Mouse (Mus musculus): ENCODE data around the gene Camk2g.
"Not testable (repeated sequence)": the region's sequence is repeated elsewhere in the genome, so short reads cannot be mapped to it uniquely, and the experiment has no call there.

Camk2g gene

GRCm38 (mm10) chr14:20735892-20736390 is 57.9 kb downstream of the Camk2g start:
- no peak for DNase-seq

- no peak for DNase-seq
Measured at GRCm38 (mm10) chr14:20735052-20735451, 58.8 kb downstream of the Camk2g start.

DNA sequence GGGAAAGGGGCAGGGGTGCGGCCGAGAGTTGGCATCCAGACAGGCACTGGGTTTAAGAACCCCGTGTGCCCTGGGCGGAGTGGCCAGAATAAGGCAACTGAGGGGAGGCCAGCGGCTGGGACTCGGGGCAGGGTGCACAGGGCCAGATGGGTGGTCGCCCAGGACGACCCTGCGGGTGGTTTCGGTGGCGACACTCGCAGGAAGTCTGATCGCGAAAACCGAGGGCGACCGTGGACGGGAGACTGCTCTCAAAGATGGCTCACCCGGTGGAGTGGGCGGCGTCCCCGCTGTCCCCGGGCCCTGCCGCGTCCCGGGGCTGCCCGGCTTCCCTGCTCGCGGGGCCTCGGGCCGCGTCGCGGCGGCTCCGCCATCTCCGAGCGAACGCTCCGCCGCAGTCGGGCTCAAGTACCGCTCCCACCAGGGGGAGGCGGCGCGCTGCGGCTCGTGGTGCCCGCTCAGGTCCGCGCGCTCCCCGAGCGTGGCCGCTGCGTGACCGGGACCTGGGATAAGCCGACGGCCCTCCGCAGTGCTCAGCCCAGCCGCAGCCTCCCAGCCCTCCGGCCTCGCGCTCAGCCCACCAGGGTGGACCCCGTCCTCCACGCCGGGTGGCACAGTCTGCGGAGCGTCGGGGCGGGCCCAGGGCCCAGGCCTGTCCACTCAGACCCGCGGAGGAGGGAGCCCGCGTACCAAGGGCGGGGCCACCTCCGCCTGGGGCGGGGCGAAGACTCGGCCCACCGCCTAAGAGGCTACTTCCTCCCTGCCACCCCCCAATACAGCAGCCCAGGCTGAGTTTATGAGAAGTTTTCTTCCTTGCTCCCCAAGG is 59.7 kb downstream of the Camk2g start, which contains the start of gene Ndst2:
Ndst2 (minus strand) TSS at position 611 of the 823 bp plus-strand sequence.
- peak; percentile 94 for DNase-seq

- DNase-seq: no peak
Measured at GRCm38 (mm10) chr14:20733041-20733951, 60.6 kb downstream of the Camk2g start.

DNA sequence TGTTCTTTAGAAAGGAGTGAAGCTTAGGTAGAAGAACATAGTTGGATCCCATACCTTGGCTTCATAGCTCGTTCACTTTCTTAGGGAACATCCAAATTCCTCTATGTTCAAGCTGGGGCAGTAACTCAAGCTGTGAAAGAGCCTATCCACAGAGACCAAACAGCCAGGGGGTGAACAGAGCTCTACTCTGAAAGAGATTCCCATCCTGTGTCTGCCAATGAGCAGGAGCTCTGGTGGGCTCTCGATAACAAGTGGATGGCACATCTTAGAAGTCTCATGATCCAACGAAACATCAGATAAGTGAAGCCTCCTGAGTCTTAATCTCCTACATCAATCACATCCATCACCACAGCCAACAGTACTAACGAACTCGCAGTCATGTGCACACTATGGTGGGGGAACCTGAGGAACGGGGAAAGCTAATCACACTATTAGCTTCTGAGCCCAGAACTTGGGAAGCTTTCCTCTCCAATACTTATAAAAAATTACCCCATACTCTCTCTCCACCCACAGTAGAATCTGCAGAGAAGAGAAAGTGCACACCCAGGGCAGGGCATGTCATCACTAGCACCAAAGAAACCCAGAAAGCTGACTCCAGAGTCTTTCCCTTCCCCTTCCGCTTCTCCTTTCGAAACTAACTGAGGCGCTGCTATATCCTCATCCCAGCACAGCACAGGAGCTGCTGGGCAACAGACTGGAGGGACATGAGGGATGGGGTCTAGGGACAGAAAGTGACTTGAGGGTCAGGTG is 62.9 kb downstream of the Camk2g start:
- DNase-seq: no peak

GRCm38 (mm10) chr14:20729871-20730270 is 64.0 kb downstream of the Camk2g start:
- DNase-seq: no peak

- DNase-seq: no peak
Measured at GRCm38 (mm10) chr14:20725660-20726339, 68.1 kb downstream of the Camk2g start.

- peak; percentile 85 for DNase-seq
Measured at GRCm38 (mm10) chr14:20724043-20724442, 69.8 kb downstream of the Camk2g start.

- DNase-seq: no peak
Measured at GRCm38 (mm10) chr14:20723006-20723405, 70.9 kb downstream of the Camk2g start.

DNA sequence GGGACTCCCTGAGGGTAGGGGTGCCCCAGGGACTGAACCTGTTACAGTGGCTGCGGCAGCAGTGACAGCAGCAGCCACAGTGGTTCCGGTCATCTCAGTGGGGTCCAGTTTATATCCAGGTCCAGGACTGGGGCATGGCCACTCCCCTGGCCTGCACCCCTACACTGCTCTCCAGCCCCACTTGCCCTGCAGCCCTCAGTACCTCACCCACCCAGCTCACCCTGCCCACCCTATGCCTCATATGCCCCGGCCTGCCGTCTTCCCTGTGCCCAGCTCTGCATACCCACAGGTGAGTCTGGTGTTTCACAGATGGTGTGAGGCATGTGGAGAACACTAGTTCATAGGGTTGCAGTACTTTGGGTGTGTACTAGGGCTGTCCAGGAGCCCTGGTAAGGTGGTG is 72.5 kb downstream of the Camk2g start:
- no peak for DNase-seq

- no peak for DNase-seq
Measured at GRCm38 (mm10) chr14:20719767-20720166, 74.1 kb downstream of the Camk2g start.

GRCm38 (mm10) chr14:20718443-20718842 is 75.4 kb downstream of the Camk2g start:
- DNase-seq: no peak

GRCm38 (mm10) chr14:20713832-20714231 is 80.1 kb downstream of the Camk2g start:
- no peak for DNase-seq

GRCm38 (mm10) chr14:20708239-20708638 is 85.6 kb downstream of the Camk2g start:
- DNase-seq: no peak

DNA sequence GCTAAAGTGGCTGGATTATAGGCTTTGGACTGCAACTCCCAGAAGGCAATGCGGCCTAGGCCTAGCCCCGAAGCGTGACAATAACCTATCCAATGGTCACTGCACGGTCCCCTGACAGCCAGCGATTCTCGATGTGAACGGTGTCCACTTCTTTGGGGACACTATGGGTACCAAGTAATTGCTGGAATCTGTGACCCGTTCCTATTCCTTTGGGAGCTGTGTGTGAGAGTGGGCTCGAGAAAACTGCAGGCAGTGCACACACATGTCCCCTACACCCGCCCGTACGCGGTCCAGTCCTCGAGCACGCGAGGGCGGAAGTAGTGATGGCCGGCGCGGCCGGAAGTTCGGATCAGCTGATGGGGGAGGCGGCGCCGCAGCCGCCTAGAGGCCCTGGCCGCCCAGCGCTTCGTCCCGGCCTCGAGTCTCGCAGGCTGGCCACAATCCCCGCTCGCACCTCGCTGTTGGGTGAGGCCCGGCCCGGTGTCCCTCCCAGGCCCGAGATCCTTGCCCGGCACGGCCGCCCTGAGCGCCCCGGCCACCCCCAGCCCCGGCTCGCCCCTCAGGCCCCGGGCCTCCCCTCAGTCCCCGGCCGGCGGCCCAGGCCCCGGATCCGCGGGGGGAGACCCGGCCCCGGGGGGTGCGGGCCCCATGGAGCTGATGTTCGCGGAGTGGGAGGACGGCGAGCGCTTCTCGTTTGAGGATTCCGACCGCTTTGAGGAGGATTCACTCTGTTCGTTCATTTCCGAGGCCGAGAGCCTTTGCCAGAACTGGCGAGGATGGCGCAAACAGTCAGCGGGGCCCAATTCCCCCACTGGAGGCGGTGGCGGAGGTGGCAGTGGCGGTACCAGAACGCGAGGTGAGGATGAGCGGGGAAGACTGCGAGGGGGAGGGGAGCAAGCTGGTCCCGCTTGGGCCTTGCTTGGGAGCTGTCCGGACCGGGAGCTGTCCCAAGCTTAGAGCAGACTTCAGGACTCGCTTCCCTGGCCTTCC is 86.4 kb downstream of the Camk2g start, which contains the start of gene Zswim8:
Zswim8 (plus strand) TSS at position 352 of the 990 bp plus-strand sequence.
- DNase-seq: peak; percentile 94

GRCm38 (mm10) chr14:20703461-20703860 is 90.4 kb downstream of the Camk2g start:
- DNase-seq: not testable (repeated sequence)

GRCm38 (mm10) chr14:20702741-20703381 is 91.0 kb downstream of the Camk2g start, which contains the start of gene Chchd1:
Gene Chchd1 (plus strand): TSS chr14:20703006.
- peak; percentile 95 for DNase-seq

DNA sequence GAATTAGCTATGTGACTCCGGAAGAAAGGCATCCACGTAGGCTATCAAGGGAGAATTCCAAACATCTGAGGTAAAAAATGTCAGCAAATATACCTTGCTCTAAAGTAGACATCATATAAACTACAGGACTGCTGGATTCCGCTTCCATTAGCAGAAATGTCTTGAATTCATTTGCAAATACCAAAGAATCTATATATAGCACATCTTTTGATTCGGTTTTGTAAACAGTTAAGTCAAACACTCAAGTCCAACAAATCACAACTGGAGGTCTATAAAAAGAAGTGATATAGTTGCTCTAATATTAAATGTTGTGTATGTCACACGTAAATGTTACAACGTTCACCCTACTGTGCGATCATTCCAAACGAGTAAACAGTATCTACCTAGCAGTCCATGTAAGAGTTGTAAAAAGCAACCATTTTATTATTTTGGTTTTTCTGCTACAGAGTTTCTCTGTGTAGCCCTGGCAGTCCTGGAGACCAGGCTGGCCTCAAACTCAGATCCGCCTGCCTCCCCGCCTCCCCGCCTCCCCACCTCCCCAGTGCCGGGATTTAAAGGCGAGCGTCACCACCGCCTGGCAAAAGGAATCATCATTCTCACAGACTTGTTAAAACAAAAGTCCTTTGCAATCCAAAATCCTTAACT is 91.7 kb downstream of the Camk2g start:
- DNase-seq: no peak

GRCm38 (mm10) chr14:20701554-20701953 is 92.3 kb downstream of the Camk2g start:
- DNase-seq: no peak

Data from kidney, postnatal 10 days (tissue).